Mouse (Mus musculus) thymus, postnatal 4 days (tissue): ENCODE results near the gene Tgfb1.

Experiments
- DNase-seq: peaks from one replicate; pipeline ENCODE4 v3.0.0; 2021

Gene Tgfb1

GRCm38 (mm10) chr7:25686680-25687531 is at the start of gene Tgfb1:
Gene Tgfb1, plus strand, starts transcription at chr7:25687002.
- DNase-seq: peak; percentile 95

GRCm38 (mm10) chr7:25637099-25637498 is 49.7 kb upstream of the Tgfb1 start:
- no peak for DNase-seq

- DNase-seq: no peak
These were observed 47.0 kb upstream of the Tgfb1 start for GRCm38 (mm10) chr7:25639754-25640153.

- DNase-seq: peak; percentile 53
These were observed 42.7 kb upstream of the Tgfb1 start for GRCm38 (mm10) chr7:25644136-25644535.

- peak; percentile 32 for DNase-seq
These were observed 42.2 kb upstream of the Tgfb1 start for GRCm38 (mm10) chr7:25644631-25645030.

GRCm38 (mm10) chr7:25645074-25645473 is 41.7 kb upstream of the Tgfb1 start:
- peak; percentile 58 for DNase-seq

GRCm38 (mm10) chr7:25647574-25648123 is 39.2 kb upstream of the Tgfb1 start:
- peak; percentile 83 for DNase-seq

GRCm38 (mm10) chr7:25649839-25650238 is 37.0 kb upstream of the Tgfb1 start:
- no peak for DNase-seq

GRCm38 (mm10) chr7:25651281-25651680 is 35.5 kb upstream of the Tgfb1 start:
- DNase-seq: peak; percentile 56

GRCm38 (mm10) chr7:25652244-25652759 is 34.5 kb upstream of the Tgfb1 start:
- no peak for DNase-seq

- no peak for DNase-seq
These were observed 31.0 kb upstream of the Tgfb1 start for GRCm38 (mm10) chr7:25655601-25656428.

- DNase-seq: no peak
These were observed 29.0 kb upstream of the Tgfb1 start for GRCm38 (mm10) chr7:25657785-25658184.

GRCm38 (mm10) chr7:25658657-25659472 is 27.9 kb upstream of the Tgfb1 start, which contains the start of the genes Bckdha and Exosc5:
Gene Bckdha, minus strand, starts transcription at chr7:25658981.
Gene Exosc5, plus strand, starts transcription at chr7:25659164.
- peak; percentile 98 for DNase-seq

GRCm38 (mm10) chr7:25666381-25666780 is 20.4 kb upstream of the Tgfb1 start:
- no peak for DNase-seq

GRCm38 (mm10) chr7:25669158-25669557 is 17.6 kb upstream of the Tgfb1 start:
- no peak for DNase-seq

- DNase-seq: no peak
These were observed 17.2 kb upstream of the Tgfb1 start for GRCm38 (mm10) chr7:25669631-25670030.

GRCm38 (mm10) chr7:25670096-25670495 is 16.7 kb upstream of the Tgfb1 start:
- no peak for DNase-seq

- DNase-seq: no peak
These were observed 15.1 kb upstream of the Tgfb1 start for GRCm38 (mm10) chr7:25671686-25672085.

- peak; percentile 55 for DNase-seq
These were observed 14.4 kb upstream of the Tgfb1 start for GRCm38 (mm10) chr7:25672442-25672841.

GRCm38 (mm10) chr7:25674297-25674696 is 12.5 kb upstream of the Tgfb1 start:
- DNase-seq: no peak

GRCm38 (mm10) chr7:25674719-25675300 is 12.0 kb upstream of the Tgfb1 start, which contains the start of gene Tmem91:
Gene Tmem91, minus strand, starts transcription at chr7:25675166.
- peak; percentile 69 for DNase-seq

GRCm38 (mm10) chr7:25675405-25675804 is 11.4 kb upstream of the Tgfb1 start:
- DNase-seq: no peak
